Mouse (Mus musculus) left cerebral cortex, adult 6 months (tissue): Measurements from ENCODE around the gene Vav2. TPM values are rescaled to one million over a fixed set of nuclear protein-coding genes. Genes with fewer than 3 reads are reported as not detected.

Experiments used
- long read RNA-seq, 2 experiments: library from polyadenylated mRNA; unstranded; transcript quantifications; one replicate each; pipeline ENCODE4 v2.0.0; 2019 to 2020
- polyA plus RNA-seq: library from polyadenylated mRNA; unstranded; fragments of <200 nt; fragmentation: Nextera tagmentation; gene quantifications from 2 replicates; pipeline ENCODE4 v1.2.3, GENCODE M21; 2021

The Vav2 gene
- polyA plus RNA-seq: 0.74 and 0.75 TPM in 2 replicates
- long read RNA-seq, experiment 1, partial matches to known transcripts: 3 of 7 reads
- long read RNA-seq, experiment 1, other reads (novel, unspliced or antisense): 4 of 7 reads
- long read RNA-seq, experiment 2, partial matches to known transcripts: 0 of 1 reads
- long read RNA-seq, experiment 2, other reads (novel, unspliced or antisense): 1 of 1 reads

GRCm38 (mm10) chr2:27426855-27427457, at the start of gene Vav2:
Gene Vav2, minus strand, starts transcription at chr2:27427033.

DNA sequence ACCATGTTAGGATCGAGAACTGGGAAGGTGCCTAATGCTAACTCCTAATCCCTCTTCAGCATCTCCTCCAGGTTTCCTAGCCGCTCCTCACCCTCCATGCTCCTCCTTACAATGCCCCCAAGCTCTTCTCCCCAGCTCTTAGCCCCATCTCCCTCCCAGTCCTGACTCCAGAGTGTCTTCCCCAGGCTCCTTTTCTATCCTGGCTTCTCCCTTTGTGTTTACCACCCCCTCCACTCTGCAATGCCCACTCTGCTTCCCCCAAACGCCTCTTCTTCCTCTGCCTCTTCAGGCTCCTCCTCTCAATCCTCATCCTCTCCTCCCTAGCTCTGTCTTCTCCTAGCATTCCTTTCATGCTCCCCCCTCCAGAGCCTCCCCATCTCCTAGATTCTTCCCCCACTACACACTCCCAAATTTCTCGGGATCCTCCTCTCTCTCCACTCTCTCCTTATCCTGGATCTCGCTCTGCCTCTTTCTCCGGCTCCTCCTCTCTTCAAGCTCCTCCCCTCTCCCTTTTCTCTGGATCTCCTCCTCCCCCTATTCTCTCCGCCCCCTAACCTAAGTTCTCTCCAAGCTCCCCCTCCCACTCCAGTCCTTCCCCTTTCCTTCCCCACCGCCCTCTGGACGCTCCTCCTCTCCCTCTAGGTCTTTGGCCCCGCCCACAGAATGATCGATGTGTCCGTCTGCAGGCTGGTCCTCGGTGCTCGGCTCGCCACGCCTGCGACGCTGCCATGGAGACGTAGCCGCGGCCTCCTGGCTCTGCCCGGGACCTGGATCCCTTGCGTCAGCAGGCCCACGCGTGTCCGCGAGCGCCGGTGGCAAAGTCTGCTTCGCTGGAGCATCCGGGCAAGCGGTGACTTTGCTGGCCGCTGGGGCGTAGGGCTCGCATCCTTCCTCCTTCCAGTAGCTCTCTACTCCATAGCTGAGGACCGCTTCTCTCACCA, 15.2 kb upstream of the Vav2 start, which contains the start of gene Brd3os:
Gene Brd3os, plus strand, starts transcription at position 558 of the 941 bp plus-strand sequence.

GRCm38 (mm10) chr2:27248211-27248610, 178.6 kb downstream of the Vav2 start, which contains the start of gene Sardh:
Gene Sardh, minus strand, starts transcription at chr2:27248337.

Other genes starting within 250 kb of the Vav2 start
- gene Sardh, start 178.7 kb downstream of the Vav2 start, polyA plus RNA-seq: 2.7 and 3.6 TPM in 2 replicates
- gene Brd3os, start 15.3 kb upstream of the Vav2 start, polyA plus RNA-seq: 42.0 and 49.3 TPM in 2 replicates
- gene Brd3, start 80.6 kb upstream of the Vav2 start, polyA plus RNA-seq: 19.4 and 30.1 TPM in 2 replicates
- gene Wdr5, start 88.1 kb upstream of the Vav2 start, polyA plus RNA-seq: 12.4 and 13.7 TPM in 2 replicates
- gene Rxra, start 249.4 kb upstream of the Vav2 start, polyA plus RNA-seq: 4.0 and 6.6 TPM in 2 replicates